Mouse (Mus musculus): Measurements from ENCODE around the gene Fitm1. TPM values are rescaled to one million over a fixed set of nuclear protein-coding genes. Genes with fewer than 3 reads are reported as not detected.

The Fitm1 gene
- polyA plus RNA-seq, 1 experiment, result 12.8 TPM

- Histone ChIP-seq H3K27me3 (ENCODE audit: control insufficient read depth, insufficient read depth, insufficient read length) (no peaks in the 10 kb centered on the region), H3ac (ENCODE audit: control insufficient read depth, insufficient read length) (no peak overlapping the region), H3K4me3 (no peak overlapping the region), H3K4me2 (ENCODE audit: low read depth) (no peak overlapping the region), H3K36me3 (ENCODE audit: control insufficient read depth, insufficient read depth) (peaks cover 38% of the 10 kb centered on the region), H3K79me2 (ENCODE audit: control insufficient read depth, insufficient read depth) (no peaks in the 10 kb centered on the region)
- no peak for TF ChIP-seq MYOG (IDR thresholded peaks at IDR 0.05; ENCODE audit: control insufficient read depth in 1 of 3, insufficient read depth in 1 of 3, insufficient read length in 2 of 3, low read depth in 2 of 3)
- TF ChIP-seq CEBPB (IDR thresholded peaks at IDR 0.05; ENCODE audit: insufficient read depth, poor library complexity, severe bottlenecking), result no peak
- TF ChIP-seq POLR2AphosphoS2 (IDR thresholded peaks at IDR 0.05; ENCODE audit: insufficient read length, low read depth), result peak; percentile 94
- no peak for TF ChIP-seq MAX (IDR thresholded peaks at IDR 0.05; ENCODE audit: low read depth)
Measured at GRCm38 (mm10) chr14:55551794-55552193, 23.6 kb upstream of the Fitm1 start.

GRCm38 (mm10) chr14:55554635-55555034, 20.8 kb upstream of the Fitm1 start:
- no peak overlapping the region for H3ac ChIP-seq (ENCODE audit: control insufficient read depth, insufficient read length)
- TF ChIP-seq CEBPB (IDR thresholded peaks at IDR 0.05; ENCODE audit: insufficient read depth, poor library complexity, severe bottlenecking) (no peak), USF1 (IDR thresholded peaks at IDR 0.05; ENCODE audit: low read depth) (no peak), SRF (IDR thresholded peaks at IDR 0.05; ENCODE audit: control insufficient read depth, insufficient read length, low read depth) (no peak), TCF3 (IDR thresholded peaks at IDR 0.05; ENCODE audit: insufficient read length, low read depth) (no peak), POLR2A (IDR thresholded peaks at IDR 0.05; ENCODE audit: insufficient read length, low read depth) (no peak), POLR2AphosphoS2 (IDR thresholded peaks at IDR 0.05; ENCODE audit: insufficient read length, low read depth) (peak; percentile 39), MYOG (IDR thresholded peaks at IDR 0.05; ENCODE audit: control insufficient read depth in 1 of 3, insufficient read depth in 1 of 3, insufficient read length in 2 of 3, low read depth in 2 of 3) (no peak), MYOD1 (IDR thresholded peaks at IDR 0.05; ENCODE audit: control insufficient read depth in 1 of 3, insufficient read length in 2 of 3, low read depth in 2 of 3) (no peak)
- no peak overlapping the region for H3K4me2 ChIP-seq (ENCODE audit: low read depth)
- no peak overlapping the region for H3K4me3 ChIP-seq
- no peaks in the 10 kb centered on the region for H3K27me3 ChIP-seq (ENCODE audit: control insufficient read depth, insufficient read depth, insufficient read length)
- no peaks in the 10 kb centered on the region for H3K79me2 ChIP-seq (ENCODE audit: control insufficient read depth, insufficient read depth)
- peaks cover 9% of the 10 kb centered on the region for H3K36me3 ChIP-seq (ENCODE audit: control insufficient read depth, insufficient read depth)

GRCm38 (mm10) chr14:55555788-55556187, 19.6 kb upstream of the Fitm1 start:
- TF ChIP-seq REST (IDR thresholded peaks at IDR 0.05; ENCODE audit: insufficient read depth, insufficient read length) (no peak), POLR2AphosphoS2 (IDR thresholded peaks at IDR 0.05; ENCODE audit: insufficient read length, low read depth) (no peak), E2F4 (IDR thresholded peaks at IDR 0.05; ENCODE audit: insufficient read depth) (no peak), SRF (IDR thresholded peaks at IDR 0.05; ENCODE audit: control insufficient read depth, insufficient read length, low read depth) (no peak), POLR2A (IDR thresholded peaks at IDR 0.05; ENCODE audit: insufficient read length, low read depth) (no peak), MYOD1 (IDR thresholded peaks at IDR 0.05; ENCODE audit: control insufficient read depth in 1 of 3, insufficient read length in 2 of 3, low read depth in 2 of 3) (no peak), CEBPB (IDR thresholded peaks at IDR 0.05; ENCODE audit: insufficient read depth, poor library complexity, severe bottlenecking) (no peak), MYOG (IDR thresholded peaks at IDR 0.05; ENCODE audit: control insufficient read depth in 1 of 3, insufficient read depth in 1 of 3, insufficient read length in 2 of 3, low read depth in 2 of 3) (no peak), USF1 (IDR thresholded peaks at IDR 0.05; ENCODE audit: low read depth) (no peak), TCF3 (IDR thresholded peaks at IDR 0.05; ENCODE audit: insufficient read length, low read depth) (no peak), MAX (IDR thresholded peaks at IDR 0.05; ENCODE audit: low read depth) (no peak), TCF12 (IDR thresholded peaks at IDR 0.05; ENCODE audit: insufficient read depth, poor library complexity, severe bottlenecking) (no peak)
- Histone ChIP-seq H3K4me2 (ENCODE audit: low read depth) (no peak overlapping the region), H3ac (ENCODE audit: control insufficient read depth, insufficient read length) (no peak overlapping the region), H3K36me3 (ENCODE audit: control insufficient read depth, insufficient read depth) (no peaks in the 10 kb centered on the region), H3K4me3 (no peak overlapping the region), H3K27me3 (ENCODE audit: control insufficient read depth, insufficient read depth, insufficient read length) (no peaks in the 10 kb centered on the region), H3K79me2 (ENCODE audit: control insufficient read depth, insufficient read depth) (no peaks in the 10 kb centered on the region)

GRCm38 (mm10) chr14:55557003-55557402, 18.4 kb upstream of the Fitm1 start:
- TF ChIP-seq POLR2A (IDR thresholded peaks at IDR 0.05; ENCODE audit: insufficient read length, low read depth), result no peak
- no peak for TF ChIP-seq MYOG (IDR thresholded peaks at IDR 0.05; ENCODE audit: control insufficient read depth in 1 of 3, insufficient read depth in 1 of 3, insufficient read length in 2 of 3, low read depth in 2 of 3)
- TF ChIP-seq MAX (IDR thresholded peaks at IDR 0.05; ENCODE audit: low read depth), result no peak
- TF ChIP-seq REST (IDR thresholded peaks at IDR 0.05; ENCODE audit: insufficient read depth, insufficient read length), result no peak
- TF ChIP-seq USF1 (IDR thresholded peaks at IDR 0.05; ENCODE audit: low read depth), result no peak
- no peak for TF ChIP-seq SRF (IDR thresholded peaks at IDR 0.05; ENCODE audit: control insufficient read depth, insufficient read length, low read depth)
- no peak for TF ChIP-seq CEBPB (IDR thresholded peaks at IDR 0.05; ENCODE audit: insufficient read depth, poor library complexity, severe bottlenecking)
- no peak for TF ChIP-seq POLR2AphosphoS2 (IDR thresholded peaks at IDR 0.05; ENCODE audit: insufficient read length, low read depth)
- no peak for TF ChIP-seq TCF12 (IDR thresholded peaks at IDR 0.05; ENCODE audit: insufficient read depth, poor library complexity, severe bottlenecking)
- TF ChIP-seq TCF3 (IDR thresholded peaks at IDR 0.05; ENCODE audit: insufficient read length, low read depth), result no peak
- no peak for TF ChIP-seq MYOD1 (IDR thresholded peaks at IDR 0.05; ENCODE audit: control insufficient read depth in 1 of 3, insufficient read length in 2 of 3, low read depth in 2 of 3)
- TF ChIP-seq E2F4 (IDR thresholded peaks at IDR 0.05; ENCODE audit: insufficient read depth), result no peak
- H3ac ChIP-seq (ENCODE audit: control insufficient read depth, insufficient read length), result no peak overlapping the region
- H3K79me2 ChIP-seq (ENCODE audit: control insufficient read depth, insufficient read depth), result no peaks in the 10 kb centered on the region
- no peak overlapping the region for H3K4me2 ChIP-seq (ENCODE audit: low read depth)
- no peaks in the 10 kb centered on the region for H3K27me3 ChIP-seq (ENCODE audit: control insufficient read depth, insufficient read depth, insufficient read length)
- H3K4me3 ChIP-seq, result no peak overlapping the region
- H3K36me3 ChIP-seq (ENCODE audit: control insufficient read depth, insufficient read depth), result no peaks in the 10 kb centered on the region

GRCm38 (mm10) chr14:55557587-55557986, 17.8 kb upstream of the Fitm1 start:
- no peaks in the 10 kb centered on the region for H3K36me3 ChIP-seq (ENCODE audit: control insufficient read depth, insufficient read depth)
- H3ac ChIP-seq (ENCODE audit: control insufficient read depth, insufficient read length), result no peak overlapping the region
- H3K79me2 ChIP-seq (ENCODE audit: control insufficient read depth, insufficient read depth), result no peaks in the 10 kb centered on the region
- H3K4me3 ChIP-seq, result no peak overlapping the region
- TF ChIP-seq CEBPB (IDR thresholded peaks at IDR 0.05; ENCODE audit: insufficient read depth, poor library complexity, severe bottlenecking), result no peak
- no peak for TF ChIP-seq POLR2AphosphoS2 (IDR thresholded peaks at IDR 0.05; ENCODE audit: insufficient read length, low read depth)
- TF ChIP-seq TCF3 (IDR thresholded peaks at IDR 0.05; ENCODE audit: insufficient read length, low read depth), result no peak
- no peak for TF ChIP-seq REST (IDR thresholded peaks at IDR 0.05; ENCODE audit: insufficient read depth, insufficient read length)
- no peak for TF ChIP-seq E2F4 (IDR thresholded peaks at IDR 0.05; ENCODE audit: insufficient read depth)
- TF ChIP-seq MYOG (IDR thresholded peaks at IDR 0.05; ENCODE audit: control insufficient read depth in 1 of 3, insufficient read depth in 1 of 3, insufficient read length in 2 of 3, low read depth in 2 of 3), result no peak
- no peak for TF ChIP-seq USF1 (IDR thresholded peaks at IDR 0.05; ENCODE audit: low read depth)
- TF ChIP-seq SRF (IDR thresholded peaks at IDR 0.05; ENCODE audit: control insufficient read depth, insufficient read length, low read depth), result no peak
- no peak for TF ChIP-seq MAX (IDR thresholded peaks at IDR 0.05; ENCODE audit: low read depth)
- no peak for TF ChIP-seq POLR2A (IDR thresholded peaks at IDR 0.05; ENCODE audit: insufficient read length, low read depth)
- H3K4me2 ChIP-seq (ENCODE audit: low read depth), result no peak overlapping the region
- no peaks in the 10 kb centered on the region for H3K27me3 ChIP-seq (ENCODE audit: control insufficient read depth, insufficient read depth, insufficient read length)
